Mouse (Mus musculus) midbrain, embryonic 13.5 days (tissue): ENCODE data around the gene Ctxn2. TPM values are rescaled to one million over a fixed set of nuclear protein-coding genes. Genes with fewer than 3 reads are reported as not detected.

Experiments used
- polyA plus RNA-seq: library from polyadenylated mRNA; unstranded; fragments of >200 nt; fragmentation: Nextera tagmentation; extraction: Ambion mirVana; gene quantifications from 2 replicates; pipeline ENCODE4 v1.2.1, GENCODE M21; 2015

Gene Ctxn2
- polyA plus RNA-seq, 1 experiment from 2014 or later: 4.2 TPM

Other genes with a start within 250 kb of the Ctxn2 start
- 5.6 and 5.7 TPM in 2 replicates for gene Slc24a5, start 68.6 kb upstream of the Ctxn2 start, polyA plus RNA-seq
- 244 and 271 TPM in 2 replicates for gene Myef2, start 13.0 kb upstream of the Ctxn2 start, polyA plus RNA-seq
- not detected in 2 replicates for gene Slc12a1, start 15.8 kb downstream of the Ctxn2 start, polyA plus RNA-seq
- gene Dut, start 110.5 kb downstream of the Ctxn2 start, polyA plus RNA-seq: 97.0 and 105 TPM in 2 replicates